Mouse (Mus musculus): ENCODE data around the gene Map2k5.

Gene Map2k5

DNA sequence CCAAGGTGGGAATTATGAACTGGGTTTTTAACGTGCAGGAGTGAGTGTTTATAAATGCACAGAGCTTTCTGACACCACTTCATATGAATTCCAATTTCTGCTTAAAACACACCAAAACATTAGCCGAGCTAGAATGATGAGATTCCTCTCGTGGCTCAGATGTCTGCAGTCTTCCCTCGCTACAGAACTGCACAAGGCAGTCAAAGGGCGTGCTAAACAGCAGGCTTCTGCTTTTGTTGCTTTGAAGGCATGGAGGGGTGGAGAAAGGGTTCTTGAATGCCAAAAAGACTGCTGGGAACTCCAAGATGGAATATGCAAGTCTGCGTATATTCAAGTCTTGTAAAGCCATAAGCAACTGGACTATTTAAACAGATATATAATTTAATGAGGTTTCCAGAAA lies 38.4 kb downstream of the Map2k5 start:
- DNase-seq (ENCODE audit: low spot score) = no peak

DNA sequence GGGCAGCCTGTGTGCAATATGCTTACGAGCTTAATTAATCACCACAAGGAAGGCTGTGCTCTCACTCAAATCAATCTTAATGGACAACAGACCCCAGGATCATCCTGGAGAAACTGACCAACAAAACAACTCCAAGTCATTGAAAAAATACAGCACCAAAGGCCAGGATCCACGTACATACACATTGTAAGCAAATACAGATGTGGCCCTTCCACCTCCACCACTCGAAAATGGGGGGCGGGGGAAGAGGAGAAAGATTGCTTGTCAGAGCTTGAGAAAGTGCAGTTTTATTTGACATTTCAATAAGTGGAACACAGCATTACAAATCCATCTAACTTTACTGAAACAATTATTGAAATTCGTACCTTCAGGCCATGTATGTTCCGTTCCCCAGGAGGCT lies 39.0 kb downstream of the Map2k5 start:
- no peak for DNase-seq (ENCODE audit: low spot score)

DNA sequence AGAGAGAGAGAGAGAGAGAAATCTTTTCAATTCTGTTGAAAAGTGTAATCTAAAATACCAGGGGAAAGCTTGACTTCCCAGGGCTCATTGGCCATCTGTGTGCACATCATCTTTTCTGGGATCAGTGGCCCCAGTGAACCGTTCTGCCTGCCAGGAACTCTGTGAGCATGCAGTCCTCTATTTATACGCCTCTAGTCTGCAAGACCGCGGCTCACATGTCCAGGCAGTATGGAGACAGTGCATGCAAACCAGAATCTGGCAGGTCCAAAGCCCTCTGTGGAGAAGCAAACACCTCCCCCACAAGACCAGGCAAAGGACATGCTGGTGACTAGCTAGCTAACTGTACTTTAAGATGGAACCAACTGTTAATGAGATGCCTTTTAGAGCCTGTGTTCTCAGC lies 41.9 kb downstream of the Map2k5 start:
- DNase-seq (ENCODE audit: low spot score) = no peak

DNA sequence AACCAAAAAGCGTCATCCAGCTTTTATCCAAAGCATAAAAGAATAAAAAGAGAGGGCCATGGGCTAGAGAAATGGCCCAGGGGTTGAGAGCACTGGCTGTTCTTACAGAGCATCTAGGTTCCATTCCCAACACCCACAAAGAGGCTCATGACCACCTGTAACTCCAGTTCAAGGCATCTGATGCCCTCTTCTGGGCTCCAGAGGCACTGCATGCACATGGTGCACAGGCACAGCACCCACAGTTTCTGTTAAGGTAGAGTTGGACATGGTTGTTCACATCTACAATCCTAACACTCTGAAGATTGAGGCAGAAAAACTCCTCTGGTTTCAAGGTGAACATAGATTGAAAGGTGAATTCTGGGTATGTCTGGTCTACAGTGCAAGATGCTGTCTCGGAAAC lies 44.6 kb downstream of the Map2k5 start:
- DNase-seq (ENCODE audit: low spot score) = no peak

DNA sequence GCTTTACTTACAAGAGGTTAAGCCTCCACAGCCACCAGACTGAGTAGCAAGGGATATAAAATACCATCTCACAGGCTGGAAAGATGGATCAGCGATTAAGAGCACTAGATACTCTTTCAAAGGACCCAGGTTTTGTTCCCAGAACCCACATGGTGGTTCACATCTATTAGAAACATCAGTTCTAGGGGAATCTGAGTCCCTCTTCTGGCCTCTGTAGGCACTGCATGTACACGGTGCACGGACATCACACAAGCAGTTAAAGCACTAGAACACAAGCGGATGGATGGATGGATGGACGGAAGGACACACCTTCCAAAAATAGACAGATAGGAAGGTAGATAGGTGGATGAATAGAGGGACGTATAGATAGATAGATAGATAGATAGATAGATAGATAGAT lies 46.5 kb downstream of the Map2k5 start:
- no peak for DNase-seq (ENCODE audit: low spot score)

DNA sequence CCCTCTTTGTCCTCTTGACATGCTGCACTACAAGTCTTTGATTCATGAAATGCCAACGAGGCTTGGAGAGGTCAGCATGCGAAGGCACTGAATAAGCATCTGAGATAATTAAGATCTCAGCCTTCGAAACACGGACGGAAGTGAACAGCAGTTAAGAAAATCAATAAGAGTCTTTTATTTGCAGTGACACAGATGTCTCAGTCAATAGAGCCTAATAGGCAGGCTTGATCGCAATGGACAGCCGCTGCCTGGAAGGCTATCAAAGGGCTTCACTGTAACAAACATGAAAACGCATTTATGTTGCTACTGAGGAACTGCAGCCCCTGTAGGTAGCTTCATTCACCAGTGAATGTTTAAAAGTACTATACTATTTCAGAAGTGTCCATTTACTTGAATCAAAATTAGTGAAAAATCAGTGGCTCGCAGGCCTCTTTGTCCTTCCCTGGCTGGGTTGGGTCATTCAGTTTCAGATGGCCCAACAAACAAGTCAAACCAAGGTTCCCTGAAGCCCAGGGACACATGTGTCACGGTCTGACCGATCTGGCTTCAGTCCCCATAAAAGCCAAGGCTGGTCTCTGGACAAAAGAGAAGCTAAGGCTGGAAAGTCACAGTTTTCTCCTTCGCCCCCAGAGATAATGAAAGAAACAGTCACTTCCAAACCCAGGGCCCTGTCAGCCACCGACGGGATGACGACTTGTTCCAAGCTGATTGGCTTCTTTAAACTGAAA lies 48.6 kb downstream of the Map2k5 start:
- DNase-seq (ENCODE audit: low spot score) = no peak

DNA sequence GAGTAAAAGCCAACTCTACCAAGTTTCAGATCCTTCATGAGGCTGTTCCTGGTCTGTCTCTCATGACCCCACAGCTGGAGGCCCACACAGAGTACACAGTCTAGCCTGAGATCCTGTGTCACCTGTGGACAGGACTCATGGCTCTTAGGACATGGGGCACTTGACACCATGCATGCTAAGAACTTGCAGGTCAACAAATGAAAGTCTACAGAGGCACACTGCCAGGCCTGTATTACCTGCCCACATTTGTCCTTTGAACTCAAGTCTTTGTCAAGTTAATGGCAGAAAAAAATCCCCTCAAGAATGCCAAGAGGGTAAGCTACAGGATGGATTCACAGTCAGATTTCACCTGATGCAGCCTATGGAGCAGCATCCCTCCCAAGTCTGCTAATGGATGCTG lies 62.5 kb downstream of the Map2k5 start:
- peak; percentile 11 for DNase-seq (ENCODE audit: low spot score)

DNA sequence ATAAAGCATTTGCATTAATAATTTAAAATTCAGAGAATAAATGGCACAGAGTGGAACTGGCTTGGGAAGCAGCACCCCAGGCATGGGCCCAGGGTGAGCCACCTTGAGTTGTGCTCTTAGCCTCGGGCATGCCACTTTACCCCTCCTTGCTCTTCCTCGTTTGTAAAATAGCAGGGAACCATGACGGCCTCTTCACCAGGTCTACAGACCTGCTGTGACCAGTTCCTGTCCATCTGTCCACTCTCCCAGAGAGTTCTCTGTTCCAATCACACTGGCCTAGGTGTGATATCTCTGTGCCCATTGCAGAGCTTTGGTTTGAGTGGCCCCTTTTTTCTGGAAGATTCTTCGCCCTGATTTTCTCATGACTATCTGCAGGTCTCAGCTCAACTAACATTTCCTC lies 63.6 kb downstream of the Map2k5 start:
- peak; percentile 13 for DNase-seq (ENCODE audit: low spot score)

DNA sequence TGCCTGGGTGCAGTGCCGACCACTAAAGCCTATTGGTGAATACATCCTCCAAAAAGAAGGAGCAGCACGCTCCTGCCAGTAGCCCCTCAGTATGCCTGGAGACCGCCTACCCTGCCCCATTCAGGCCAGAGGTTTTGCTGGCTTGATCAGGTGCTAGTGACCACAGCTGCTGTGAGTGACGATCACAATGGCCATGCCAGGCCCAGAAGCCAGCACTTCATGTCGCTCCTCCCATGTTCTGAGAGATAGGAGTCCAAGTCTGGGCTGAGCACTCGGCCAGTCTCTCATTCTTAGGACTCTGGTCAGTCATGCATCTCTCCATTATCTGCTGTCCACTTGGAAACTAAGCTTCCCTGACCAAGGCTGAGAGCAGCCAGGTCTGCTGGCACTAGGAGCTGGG lies 67.7 kb downstream of the Map2k5 start:
- no peak for DNase-seq (ENCODE audit: low spot score)

DNA sequence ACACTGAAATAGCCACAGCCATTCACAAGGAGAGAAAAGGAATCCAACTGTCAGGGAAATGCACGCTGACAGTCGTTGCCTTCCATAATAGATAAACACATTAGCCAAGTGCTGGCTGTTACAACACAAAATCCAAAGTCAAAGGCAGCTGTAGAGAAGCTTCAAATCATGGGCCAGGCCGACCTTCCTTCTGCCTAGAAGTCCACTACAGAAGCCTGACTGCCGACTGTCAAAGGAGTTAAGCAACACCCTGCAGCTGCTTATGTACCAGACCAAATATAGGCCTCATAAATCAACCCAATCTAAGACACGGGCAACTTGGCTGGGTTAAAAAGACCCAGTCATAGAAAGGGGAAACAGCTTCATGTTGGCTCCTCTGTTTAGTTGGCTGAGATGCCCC lies 68.7 kb downstream of the Map2k5 start:
- no peak for DNase-seq (ENCODE audit: low spot score)

DNA sequence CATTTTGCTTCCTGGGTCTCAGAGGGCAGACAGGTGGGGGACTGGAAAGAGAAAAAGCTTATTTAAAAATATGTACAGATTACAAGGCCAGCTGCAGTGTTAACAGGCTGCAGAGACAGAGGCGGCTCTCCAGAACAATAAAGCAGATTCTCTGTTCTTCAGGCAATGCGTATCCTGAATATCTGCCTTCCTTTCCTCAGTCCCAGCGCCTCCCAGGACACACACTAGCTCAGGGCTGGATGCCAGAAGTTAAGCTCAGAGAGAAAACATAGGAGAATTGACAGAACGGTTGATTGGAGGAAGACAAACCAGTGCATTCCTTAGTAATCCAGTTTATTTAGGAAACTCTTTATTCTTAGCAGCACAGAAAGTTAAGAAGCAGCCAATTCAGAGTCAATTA lies 69.3 kb downstream of the Map2k5 start:
- no peak for DNase-seq (ENCODE audit: low spot score)

DNA sequence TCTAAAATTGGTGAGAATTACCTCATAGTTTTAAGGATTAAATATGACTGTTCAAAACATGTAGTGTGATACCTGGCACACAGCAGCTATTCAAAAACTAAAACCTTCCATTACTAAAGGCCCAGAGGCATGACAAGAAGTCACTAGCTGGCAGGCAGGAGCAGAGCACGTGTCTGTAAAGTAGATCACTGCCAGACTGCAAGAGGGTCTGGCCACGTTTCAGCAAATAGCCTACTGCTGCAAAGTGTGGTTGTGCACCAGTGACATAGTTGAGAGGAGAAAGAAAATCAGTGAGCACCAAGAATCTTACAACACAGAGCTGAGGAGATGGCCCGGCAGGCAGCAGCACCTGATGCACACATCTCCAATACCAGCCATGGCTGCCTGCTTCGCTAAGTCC lies 75.2 kb downstream of the Map2k5 start:
- no peak for DNase-seq (ENCODE audit: low spot score)

DNA sequence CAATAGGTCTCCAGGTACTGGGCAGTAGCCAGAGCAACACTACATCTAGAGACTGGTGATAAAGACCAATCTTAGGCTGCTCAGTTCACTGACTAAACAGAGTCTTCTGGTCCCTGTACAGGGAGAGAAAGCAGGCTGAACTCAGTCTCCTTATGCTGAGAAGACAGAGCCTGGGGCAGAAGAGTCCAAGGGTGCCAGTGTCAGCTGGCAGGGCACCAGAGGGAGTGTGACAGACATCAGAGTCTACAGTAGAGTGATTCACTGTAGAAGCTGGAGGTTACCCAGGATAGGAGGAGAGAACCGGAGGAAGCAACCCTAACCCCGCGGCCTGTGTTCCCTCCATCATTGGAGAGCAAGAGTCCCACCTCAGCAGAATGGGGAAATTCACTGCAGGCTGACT lies 79.0 kb downstream of the Map2k5 start:
- no peak for DNase-seq (ENCODE audit: low spot score)

DNA sequence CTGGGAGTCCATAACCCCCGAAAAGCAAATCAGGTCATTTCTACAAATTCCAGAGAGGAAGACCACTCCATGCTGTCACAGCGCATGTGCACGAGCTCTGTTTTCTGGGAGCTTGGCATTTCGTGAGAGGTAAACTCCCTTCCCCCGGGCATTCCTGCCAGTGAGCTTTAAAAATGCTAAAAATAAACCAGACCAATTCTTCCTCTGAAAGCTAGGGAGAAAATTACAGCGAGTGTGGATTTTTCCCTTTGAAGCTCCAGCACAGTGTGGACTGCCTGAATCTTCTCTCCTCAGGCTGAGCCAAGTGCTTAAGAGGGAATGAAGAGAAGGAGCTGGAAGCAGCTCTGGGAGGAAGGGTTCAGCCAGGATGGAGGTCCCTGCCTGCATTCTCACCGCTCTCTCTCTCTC lies 82.1 kb downstream of the Map2k5 start:
- DNase-seq (ENCODE audit: low spot score) = no peak

DNA sequence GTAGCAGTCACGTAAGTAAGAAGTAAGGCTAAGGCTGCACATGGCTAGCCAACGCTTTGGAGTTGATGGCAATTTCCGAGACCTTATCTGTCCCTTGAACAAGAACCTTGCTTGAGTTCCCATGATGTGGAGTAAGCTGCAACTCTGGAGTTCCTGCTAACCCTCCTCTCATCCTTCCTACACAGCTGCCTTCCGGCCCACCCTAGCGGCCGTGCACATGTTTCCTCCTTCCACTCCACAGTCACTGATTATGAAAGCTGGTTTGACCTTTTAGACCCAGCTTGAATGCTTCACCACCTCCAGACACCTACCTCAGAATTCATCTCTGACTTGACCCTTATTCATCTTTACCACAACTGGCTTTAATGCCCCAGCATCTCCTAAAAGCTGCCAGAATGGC lies 82.9 kb downstream of the Map2k5 start:
- DNase-seq (ENCODE audit: low spot score) = no peak

DNA sequence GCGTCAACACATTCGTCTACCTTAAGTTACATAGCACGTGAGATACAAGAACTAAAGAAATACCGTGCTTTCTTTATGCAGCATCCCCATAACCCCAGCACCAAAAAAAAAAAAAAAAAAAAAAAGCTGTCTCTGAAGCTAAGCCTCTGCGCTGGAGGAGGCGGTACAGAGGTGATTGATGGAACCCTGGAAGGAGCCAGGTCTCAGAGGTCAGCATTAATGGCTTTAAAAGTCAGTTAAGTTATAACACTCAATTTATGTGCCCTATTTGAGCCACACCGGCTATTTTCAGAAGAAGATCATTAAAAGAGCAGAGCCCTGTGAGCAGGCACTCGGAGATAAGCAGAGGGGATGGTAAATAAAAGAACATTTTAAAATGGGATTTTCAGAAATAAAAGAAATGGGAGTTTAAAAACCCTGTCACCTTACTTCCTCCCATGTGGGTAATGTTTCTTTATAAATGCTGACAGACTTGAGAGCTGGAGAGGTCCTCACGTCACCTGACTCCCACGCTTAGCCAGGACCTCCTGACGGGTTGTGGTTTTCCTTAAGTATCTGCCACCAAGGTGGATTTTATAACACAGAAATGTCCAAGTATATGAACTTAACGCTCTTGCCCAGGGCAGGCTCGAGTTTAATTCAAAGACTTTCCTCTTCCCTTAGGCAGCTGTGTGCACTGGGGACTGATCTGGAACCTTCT lies 83.8 kb downstream of the Map2k5 start:
- no peak for DNase-seq (ENCODE audit: low spot score)

DNA sequence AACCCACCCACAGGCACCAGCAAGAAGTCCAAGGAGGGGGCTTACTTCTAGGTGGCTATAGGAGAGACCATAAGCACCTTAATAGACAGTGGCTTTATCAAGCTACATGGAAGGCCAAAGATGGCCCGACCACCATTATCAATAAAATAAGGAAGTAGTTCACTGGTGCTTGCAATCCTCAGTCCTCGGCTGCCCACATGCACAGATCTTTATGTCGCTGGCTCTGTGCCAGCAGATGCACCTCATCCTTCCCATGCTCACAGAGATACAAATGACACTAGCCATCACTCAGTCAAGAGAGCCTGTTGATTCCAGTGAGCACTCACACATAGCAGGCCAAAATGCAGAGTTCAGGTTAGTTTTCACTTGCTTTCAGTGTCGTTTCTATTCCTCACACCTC lies 89.0 kb downstream of the Map2k5 start:
- DNase-seq (ENCODE audit: low spot score) = no peak

DNA sequence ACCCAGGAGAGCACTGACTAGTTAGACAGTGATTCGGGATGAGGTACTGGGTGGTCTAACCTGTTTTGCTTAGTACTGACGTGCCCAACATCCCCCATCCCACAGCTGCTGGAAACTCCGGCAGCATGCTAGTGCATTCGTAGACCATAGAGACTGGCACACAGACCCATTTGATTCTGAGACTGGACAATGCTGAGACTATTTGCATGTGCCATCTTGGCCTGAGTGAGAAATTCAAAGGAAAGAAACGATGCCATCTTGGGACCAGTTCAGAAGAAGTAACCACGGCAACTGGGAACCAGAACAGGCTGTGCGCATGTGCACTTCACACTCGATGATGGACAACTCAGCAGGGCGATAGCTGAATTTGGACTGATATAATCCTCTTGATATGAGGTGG lies 93.3 kb downstream of the Map2k5 start:
- DNase-seq (ENCODE audit: low spot score) = no peak

DNA sequence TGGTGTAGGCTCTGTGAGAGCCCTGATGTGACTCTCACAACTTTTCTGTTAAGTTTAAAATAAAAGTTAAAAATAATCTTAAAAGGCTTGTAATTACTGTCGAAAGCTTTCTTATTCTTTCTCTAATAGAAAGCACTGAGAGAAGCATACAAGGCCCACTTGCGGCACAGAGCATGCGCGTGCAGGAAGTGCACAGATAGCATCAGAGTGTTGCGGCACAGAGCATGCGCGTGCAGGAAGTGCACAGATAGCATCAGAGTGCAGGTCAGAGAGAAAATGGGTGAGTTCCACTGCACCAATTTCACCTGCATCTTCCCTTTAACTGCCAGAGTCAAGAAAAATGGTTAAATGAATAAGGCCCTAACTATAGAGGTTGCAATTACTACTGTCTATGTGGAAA lies 95.7 kb downstream of the Map2k5 start:
- DNase-seq (ENCODE audit: low spot score) = no peak

DNA sequence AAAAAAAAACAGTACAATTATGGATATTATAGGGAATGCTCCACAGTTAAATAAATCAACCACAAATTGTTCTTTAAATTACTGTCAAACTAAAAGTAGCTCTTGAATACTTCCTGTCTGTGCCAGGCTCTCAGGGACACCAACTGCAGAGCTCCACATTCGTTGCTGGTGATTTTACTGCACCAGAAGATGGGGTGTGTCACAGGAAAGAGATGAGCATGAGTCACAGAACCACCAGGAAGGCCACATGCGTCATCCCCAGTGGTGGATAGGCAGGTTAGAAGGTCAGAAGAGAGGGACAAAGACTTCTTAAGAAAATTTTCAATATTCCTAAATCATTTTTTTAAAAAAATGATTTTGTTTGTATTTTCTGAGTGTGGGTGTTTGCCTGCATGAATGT lies 96.6 kb downstream of the Map2k5 start:
- DNase-seq (ENCODE audit: low spot score) = no peak

DNA sequence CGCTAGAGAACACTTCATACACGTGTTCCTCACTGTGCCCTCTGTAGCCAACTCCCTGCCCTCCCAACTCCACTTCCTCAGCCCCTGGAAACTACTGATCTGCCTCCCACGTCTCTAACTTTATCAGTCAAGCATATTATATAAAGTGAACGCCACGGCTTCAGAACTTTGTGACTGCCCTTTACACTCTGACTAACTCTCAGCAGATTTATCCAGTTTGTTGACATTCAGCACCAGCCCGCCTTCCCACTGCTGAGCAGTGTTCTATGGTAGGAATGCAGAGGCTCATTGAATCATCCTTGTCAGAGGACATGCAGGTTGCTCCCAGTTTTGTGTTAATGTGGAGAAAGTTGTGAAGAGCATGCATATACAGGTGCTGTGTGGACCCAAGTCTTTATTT lies 103.9 kb downstream of the Map2k5 start:
- no peak for DNase-seq (ENCODE audit: low spot score)

DNA sequence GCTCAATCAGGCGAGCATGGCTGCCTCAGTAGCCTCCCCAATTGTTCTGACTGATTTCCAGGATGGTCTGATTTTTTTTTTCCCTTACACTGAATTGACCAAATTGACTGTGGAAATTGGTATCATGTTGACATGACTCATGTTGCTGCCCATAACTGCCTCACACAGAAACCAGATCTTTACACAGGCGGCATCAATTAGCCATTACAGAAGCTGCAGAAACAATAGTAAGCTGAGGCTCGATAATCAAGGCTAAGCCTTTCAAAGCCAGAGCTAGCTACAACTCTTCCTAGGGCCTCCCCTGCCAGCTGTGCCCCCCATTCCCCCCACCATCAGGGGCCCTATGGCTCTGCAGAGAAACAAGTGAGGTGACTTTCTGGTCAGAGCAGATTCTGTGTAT lies 107.9 kb downstream of the Map2k5 start:
- DNase-seq (ENCODE audit: low spot score) = no peak

DNA sequence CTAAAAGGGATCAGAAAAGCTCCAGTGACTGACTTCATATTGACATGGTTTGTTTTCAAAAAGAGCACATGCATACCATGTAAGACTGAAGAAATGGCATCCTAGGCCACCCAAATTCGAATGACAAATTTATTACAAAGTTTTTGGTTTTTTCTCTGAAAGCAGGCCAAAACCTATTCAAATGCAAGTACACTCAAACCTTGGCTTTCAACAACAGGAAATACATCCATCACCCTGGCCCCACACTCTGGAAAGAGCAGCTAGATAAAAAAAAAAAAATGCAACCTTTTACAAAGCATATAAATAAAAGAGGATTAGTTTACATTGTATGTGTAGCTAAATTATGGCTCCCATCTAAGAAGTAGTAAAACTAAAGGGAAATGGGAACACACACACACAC lies 114.5 kb downstream of the Map2k5 start:
- no peak for DNase-seq (ENCODE audit: low spot score)

DNA sequence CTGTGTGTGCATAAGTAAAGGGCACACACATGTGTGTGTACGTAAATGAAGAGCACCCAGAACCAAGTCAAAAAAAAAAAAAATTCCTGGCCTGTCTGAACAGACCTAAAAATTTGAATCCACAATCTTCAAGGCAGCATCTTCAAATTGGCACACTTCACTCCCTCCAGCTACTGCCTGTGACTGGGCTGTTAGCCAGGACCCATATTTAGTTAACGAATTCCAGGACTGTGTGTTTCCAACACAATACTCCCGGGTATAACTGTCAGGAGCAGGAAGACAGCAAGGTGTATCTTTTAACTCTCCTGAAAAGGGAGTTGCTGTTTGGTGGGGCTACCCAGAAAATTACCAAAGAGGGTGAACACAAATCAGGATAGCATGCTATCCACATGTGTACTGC lies 118.9 kb downstream of the Map2k5 start:
- DNase-seq (ENCODE audit: low spot score) = no peak
